Mouse (Mus musculus): ENCODE data around the gene Klhdc9.

GRCm38 (mm10) chr1:171387099-171387498, 26.5 kb upstream of the Klhdc9 start:
- no peak for TF ChIP-seq POLR2A (IDR thresholded peaks at IDR 0.05; ENCODE audit: control insufficient read depth, low read depth, low read length)
- TF ChIP-seq CTCF (IDR thresholded peaks at IDR 0.05; ENCODE audit: control insufficient read depth, insufficient read depth, insufficient replicate concordance, low read depth, low read length): peak; percentile 11; the same call in 1 of the 2 replicates
